Mouse (Mus musculus) kidney, adult 2 months (tissue): ENCODE data around the gene Aqp9.

Experiments
- CTCF ChIP-seq: fragments of 200-500 bp; conservative IDR thresholded peaks from 2 replicates; pipeline ENCODE4 v1.5.1; 2011; ENCODE audit warnings: low read depth, mild to moderate bottlenecking, control low read depth, low read length, moderate library complexity, mixed read lengths; ENCODE audit not compliant: insufficient read depth, insufficient read length
- POLR2A ChIP-seq: fragments of 200-500 bp; IDR thresholded peaks from one replicate; pipeline ENCODE4 v1.6.1; 2011; ENCODE audit warnings: low read depth, low read length, control low read depth

GRCm38 (mm10) chr9:71217793-71218095 is 49.3 kb upstream of the Aqp9 start:
- no peak for TF ChIP-seq CTCF
- no peak for TF ChIP-seq POLR2A
